Mouse (Mus musculus) kidney, adult 2 months (tissue): ENCODE data around the gene Foxp2.

ENCODE experiments used
- CTCF ChIP-seq: fragments of 200-500 bp; conservative IDR thresholded peaks from 2 replicates; pipeline ENCODE4 v1.5.1; 2011; ENCODE audit warnings: low read depth, mild to moderate bottlenecking, control low read depth, low read length, moderate library complexity, mixed read lengths; ENCODE audit not compliant: insufficient read depth, insufficient read length
- POLR2A ChIP-seq: fragments of 200-500 bp; IDR thresholded peaks from one replicate; pipeline ENCODE4 v1.6.1; 2011; ENCODE audit warnings: low read depth, low read length, control low read depth

- TF ChIP-seq CTCF = no peak
- no peak for TF ChIP-seq POLR2A
Observed at GRCm38 (mm10) chr6:14922704-14923103, 21.6 kb downstream of the Foxp2 start.
